Mouse (Mus musculus) MEL (cell line): Measurements from ENCODE around the gene Zfp217.

Source experiments
- CTCF ChIP-seq, 3 experiments: IDR thresholded peaks in 2 of 3; conservative IDR thresholded peaks in 1 of 3; 2 replicates each; pipeline ENCODE4 v1.5.1; 2011 to 2012; ENCODE audit warnings: low read length in 3 of 3, low read depth in 2 of 3, mild to moderate bottlenecking in 2 of 3, improper control_type of control experiment in 1 of 3, inconsistent platforms in 1 of 3, mixed read lengths in 1 of 3, moderate library complexity in 1 of 3; ENCODE audit not compliant: control insufficient read depth in 1 of 3, insufficient read depth in 1 of 3, poor library complexity in 1 of 3, severe bottlenecking in 1 of 3
- E2F4 ChIP-seq: IDR thresholded peaks from 2 replicates; pipeline ENCODE4 v1.6.1; 2011; ENCODE audit warnings: low read depth, low read length, improper control_type of control experiment, borderline replicate concordance
- EP300 ChIP-seq, 2 experiments: IDR thresholded peaks; 2 replicates each; pipeline ENCODE4 v1.6.1; 2011; ENCODE audit warnings: improper control_type of control experiment in 2 of 2, low read length in 2 of 2, low read depth in 1 of 2, mild to moderate bottlenecking in 1 of 2
- GABPA ChIP-seq: IDR thresholded peaks from 2 replicates; pipeline ENCODE4 v1.6.1; 2012; ENCODE audit warnings: low read depth, mild to moderate bottlenecking, inconsistent platforms, low read length, improper control_type of control experiment, moderate library complexity
- POLR2A ChIP-seq, 2 experiments: IDR thresholded peaks; 2 replicates each; pipeline ENCODE4 v1.6.1; 2011 to 2012; ENCODE audit warnings: low read length in 2 of 2, mild to moderate bottlenecking in 2 of 2, control low read depth in 1 of 2, improper control_type of control experiment in 1 of 2, low read depth in 1 of 2, moderate library complexity in 1 of 2; ENCODE audit not compliant: control insufficient read depth in 1 of 2, insufficient read depth in 1 of 2, poor library complexity in 1 of 2
- RAD21 ChIP-seq: IDR thresholded peaks from 2 replicates; pipeline ENCODE4 v1.6.1; 2011; ENCODE audit warnings: mild to moderate bottlenecking, low read depth, low read length, improper control_type of control experiment
- RCOR1 ChIP-seq: IDR thresholded peaks from 2 replicates; pipeline ENCODE4 v1.6.1; 2012; ENCODE audit warnings: low read depth, mild to moderate bottlenecking, inconsistent platforms, low read length, improper control_type of control experiment
- TBP ChIP-seq: IDR thresholded peaks from 2 replicates; pipeline ENCODE4 v1.8.0; 2011; ENCODE audit warnings: low read depth, low read length, improper control_type of control experiment
- USF1 ChIP-seq: IDR thresholded peaks from 2 replicates; pipeline ENCODE4 v1.6.1; 2014; ENCODE audit warnings: low read depth, mild to moderate bottlenecking, inconsistent platforms, low read length, improper control_type of control experiment, moderate library complexity
- ZNF384 ChIP-seq: IDR thresholded peaks from 2 replicates; pipeline ENCODE4 v1.6.1; 2012; ENCODE audit warnings: low read depth, mild to moderate bottlenecking, inconsistent platforms, low read length, improper control_type of control experiment

DNA sequence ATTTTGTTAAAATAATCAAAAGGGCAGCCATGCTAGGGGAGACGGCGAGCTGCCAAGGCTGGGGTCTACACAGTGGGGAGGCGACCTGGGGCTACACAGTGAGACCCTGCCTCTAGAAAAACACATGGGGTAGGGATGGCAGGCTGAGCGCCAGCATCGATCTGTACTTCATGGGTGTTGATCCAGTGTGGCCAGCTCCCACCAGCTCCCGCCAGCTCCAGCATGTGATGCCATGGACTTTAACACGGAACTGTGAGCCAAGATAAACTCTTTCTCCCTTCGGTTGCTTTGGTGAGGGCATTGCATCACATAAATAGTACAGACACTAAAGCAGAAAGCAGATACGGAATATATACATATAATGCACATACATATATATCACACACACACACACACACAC, 53.0 kb downstream of the Zfp217 start:
- TF ChIP-seq USF1 (no peak), CTCF (IDR thresholded peaks at IDR 0.05 in 2 of 3, conservative IDR thresholded peaks at IDR 0.05 in 1 of 3; ENCODE audit: control insufficient read depth in 1 of 3, insufficient read depth in 1 of 3, low read depth in 2 of 3, low read length in 3 of 3, poor library complexity in 1 of 3, severe bottlenecking in 1 of 3) (no peak), POLR2A (IDR thresholded peaks at IDR 0.05; ENCODE audit: control insufficient read depth in 1 of 2, insufficient read depth in 1 of 2, low read depth in 1 of 2, low read length in 2 of 2, poor library complexity in 1 of 2) (no peak), EP300 (IDR thresholded peaks at IDR 0.05; ENCODE audit: low read depth in 1 of 2, low read length in 2 of 2) (no peak), TBP (no peak), RCOR1 (no peak), RAD21 (no peak), E2F4 (no peak), GABPA (no peak), ZNF384 (no peak)
